Mouse (Mus musculus) kidney, adult 9 months (tissue): Measurements from ENCODE around the gene Rgs3.

ENCODE experiments used
- DNase-seq: peaks from one replicate; pipeline ENCODE4 v3.0.0; 2022

The Rgs3 gene

DNA sequence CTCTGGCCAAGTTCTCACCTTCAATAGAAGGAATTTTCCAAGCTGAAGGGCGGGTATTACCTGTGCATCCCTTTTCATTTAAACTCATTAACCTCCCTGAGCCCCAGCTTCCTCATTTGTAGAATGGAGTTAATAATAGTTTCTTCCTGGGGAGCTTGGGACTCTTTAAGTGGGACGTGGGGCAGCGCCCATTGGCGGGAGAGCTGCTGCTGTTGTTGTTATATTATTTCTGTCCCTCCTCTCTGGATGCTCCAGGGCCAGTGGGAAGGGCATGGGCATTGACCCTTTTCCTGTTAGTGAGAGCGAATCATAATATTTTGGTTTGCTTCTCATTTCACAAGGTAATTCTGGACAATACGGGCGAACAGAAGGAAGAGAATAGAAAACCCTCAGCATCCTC, 47.3 kb downstream of the Rgs3 start:
- no peak for DNase-seq

DNA sequence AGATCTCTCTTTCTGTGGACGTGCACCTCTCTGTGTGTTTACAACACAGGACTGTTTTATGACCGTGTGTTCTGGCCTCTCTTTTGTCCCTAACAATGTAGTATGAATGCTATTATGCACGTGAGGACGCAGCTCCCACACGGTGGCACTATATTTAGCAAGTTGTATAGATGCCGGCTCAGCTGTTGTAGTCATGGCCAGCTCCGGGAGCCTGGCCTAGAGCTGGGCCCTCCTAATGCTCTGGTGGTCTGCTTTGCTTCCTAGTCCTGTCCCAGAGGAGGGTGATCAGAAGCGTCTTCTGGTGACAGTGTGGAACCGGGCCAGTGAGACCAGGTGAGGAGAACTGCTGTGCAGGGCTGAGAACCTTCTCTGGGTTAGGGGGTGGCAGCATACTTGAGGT, 47.7 kb downstream of the Rgs3 start:
- no peak for DNase-seq

DNA sequence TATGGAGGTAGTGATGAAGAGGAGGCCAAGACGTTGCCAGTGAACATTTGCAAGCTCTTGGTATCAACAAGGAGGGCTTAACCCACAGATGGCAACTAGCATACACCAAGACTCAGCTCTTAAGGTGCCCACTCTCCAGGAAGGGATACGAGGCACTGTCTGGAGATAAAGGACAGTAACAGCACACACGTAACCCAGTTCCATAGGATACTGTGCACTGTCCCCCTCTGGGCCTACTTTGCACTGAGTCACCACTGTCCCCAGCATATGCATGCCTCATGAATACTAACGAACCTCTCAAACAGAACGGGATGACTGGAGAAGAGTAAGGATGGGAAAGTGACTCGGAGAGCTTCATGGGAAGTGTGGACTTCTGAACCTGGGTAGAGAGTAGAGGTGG, 48.2 kb downstream of the Rgs3 start:
- DNase-seq = no peak

DNA sequence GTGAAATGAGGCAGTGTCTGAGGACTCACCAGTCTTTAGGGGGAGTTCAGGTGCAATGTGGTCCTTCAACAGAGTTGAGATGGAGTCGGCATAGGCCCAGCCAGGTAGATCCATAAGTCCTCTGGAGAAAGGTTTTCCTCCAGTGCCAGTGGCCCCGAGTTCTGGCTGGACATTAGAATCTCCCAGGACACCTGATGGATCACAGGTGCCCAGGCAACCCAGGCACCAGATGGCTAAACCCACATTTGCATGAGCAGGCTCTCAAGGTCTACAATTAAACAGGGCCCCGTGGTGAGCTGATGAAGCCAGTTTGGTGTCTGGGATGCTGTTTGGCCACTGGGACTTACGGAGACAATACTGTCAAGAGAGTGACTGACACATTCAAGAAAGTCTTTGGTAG, 49.7 kb downstream of the Rgs3 start:
- DNase-seq = no peak

DNA sequence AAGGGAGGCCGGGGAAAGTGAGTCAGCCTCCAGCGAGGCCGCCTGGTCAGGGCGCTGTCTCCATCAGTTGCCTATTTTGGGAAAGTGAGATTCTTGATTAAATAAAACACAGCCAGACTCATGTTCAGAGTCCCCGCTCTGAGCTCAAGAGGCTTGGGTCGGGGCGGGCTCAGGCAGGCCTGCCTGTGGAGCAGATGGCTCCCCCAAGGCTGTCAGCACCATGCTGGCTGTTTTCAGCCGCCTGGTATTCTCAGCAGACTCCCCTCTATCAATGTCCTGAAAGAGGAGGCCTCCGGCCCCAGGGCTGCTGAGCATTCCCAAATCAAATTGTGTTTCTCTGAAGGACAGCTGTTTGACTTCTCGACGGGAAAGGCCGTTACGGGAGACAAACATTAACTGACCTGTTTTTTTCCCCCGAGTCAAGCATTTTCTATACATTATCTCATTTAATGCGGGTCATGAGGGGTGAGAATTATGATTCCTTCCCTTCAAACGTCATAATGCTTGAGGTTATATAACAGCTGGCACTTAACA, 50.6 kb downstream of the Rgs3 start:
- DNase-seq = no peak

DNA sequence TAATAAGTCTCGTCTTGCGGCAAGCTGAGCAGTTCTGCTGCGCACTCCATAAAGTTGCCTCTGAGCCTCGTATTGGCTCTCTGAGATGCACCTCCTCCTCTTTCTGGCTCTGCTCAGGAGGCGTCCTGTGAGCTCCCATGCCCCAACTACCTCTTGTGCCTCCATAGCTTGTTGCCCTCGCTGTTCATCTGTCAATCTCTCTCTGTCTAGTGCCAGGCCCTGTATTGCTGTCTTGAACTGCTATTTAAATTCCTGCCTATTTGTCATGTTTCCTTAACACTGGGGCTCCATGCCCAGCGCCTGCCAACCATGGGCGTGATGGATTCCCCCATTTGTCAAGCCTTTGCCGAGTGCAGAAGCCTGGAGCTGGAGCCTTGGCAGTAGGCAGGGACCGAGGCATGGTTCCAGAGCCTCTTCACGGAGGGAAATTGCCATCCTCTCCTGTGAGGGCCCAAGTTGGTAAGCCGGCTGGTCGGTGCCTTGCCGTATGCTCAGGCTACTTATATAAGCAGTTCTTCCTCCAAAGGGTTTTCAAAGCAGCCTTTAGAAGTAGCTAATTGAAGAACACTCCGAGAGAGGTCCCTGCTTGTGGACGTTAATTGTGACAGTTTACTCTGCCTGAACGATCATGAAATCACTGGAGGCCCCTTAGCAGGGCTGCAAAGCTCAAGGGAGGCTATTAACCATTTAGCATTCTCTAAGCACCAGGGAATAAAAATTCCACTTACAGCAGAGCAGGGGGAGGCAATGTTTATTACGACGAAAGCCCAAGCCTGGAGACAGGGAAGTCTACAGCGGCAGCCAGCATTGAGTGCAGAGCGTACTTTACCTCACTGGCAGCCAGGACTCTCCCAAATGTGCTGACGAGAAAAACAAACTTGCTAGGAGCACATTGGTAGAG, 53.2 kb downstream of the Rgs3 start:
- no peak for DNase-seq

DNA sequence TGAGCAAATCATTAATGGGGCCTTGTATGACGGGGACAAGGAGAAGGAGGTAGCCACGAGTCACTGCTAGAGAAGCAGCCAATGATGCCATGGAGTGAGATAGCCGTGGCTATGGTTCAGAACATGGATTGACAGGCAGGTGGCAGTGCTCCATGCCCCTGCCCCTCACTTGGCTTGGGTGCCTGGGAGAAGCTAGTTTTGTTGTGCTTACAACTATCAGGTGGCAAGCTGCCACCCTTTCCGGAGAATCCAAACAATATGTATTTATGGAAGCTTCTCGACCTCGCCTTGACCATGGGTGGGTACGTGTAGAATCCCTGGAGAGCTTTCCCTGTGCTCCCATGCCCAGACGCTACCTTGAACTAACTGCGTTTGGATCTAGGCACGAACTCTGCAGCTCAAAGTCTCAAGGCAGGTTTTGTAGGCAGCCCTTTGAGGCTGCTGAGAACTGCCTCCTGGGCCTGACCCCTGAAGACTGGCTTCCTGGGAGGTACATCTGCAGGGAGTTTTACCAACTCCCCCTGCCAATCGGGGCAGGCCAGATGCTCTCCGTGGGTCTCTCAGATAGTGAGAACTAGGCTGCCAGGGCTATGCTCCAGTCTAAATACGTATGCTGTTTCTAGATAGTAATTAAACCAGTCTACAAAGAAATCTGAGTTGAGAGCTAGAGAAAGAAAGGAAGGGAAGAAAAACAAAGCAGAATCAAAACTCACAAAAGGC, 54.2 kb downstream of the Rgs3 start:
- no peak for DNase-seq

DNA sequence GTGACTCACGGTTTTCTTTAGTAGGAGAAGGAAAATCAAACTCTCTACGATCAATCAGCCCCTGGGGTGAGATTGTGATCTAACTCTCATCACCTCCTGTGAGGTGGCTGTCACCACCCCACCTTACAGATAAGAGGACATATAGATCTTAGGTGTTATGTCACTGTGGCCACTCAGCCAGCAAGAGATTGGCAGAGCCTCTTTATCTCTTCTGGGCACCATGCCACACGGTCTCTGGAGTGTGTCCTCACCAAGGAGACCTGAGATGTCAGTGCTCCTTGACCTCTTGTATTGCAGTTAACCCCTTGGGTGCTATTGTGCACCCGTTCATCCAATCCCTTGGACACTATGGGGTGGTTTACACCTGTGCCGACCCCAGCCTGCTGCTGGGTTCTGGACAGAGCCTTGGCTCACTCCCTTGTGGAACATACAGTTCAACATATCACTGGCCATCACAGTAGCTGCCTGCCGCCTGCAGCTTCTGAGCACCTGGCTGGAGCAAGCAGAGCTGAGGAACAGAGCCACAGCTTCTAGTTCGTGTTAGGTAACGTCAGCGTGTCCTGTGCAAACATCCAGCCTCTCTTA, 58.3 kb downstream of the Rgs3 start:
- DNase-seq = no peak

DNA sequence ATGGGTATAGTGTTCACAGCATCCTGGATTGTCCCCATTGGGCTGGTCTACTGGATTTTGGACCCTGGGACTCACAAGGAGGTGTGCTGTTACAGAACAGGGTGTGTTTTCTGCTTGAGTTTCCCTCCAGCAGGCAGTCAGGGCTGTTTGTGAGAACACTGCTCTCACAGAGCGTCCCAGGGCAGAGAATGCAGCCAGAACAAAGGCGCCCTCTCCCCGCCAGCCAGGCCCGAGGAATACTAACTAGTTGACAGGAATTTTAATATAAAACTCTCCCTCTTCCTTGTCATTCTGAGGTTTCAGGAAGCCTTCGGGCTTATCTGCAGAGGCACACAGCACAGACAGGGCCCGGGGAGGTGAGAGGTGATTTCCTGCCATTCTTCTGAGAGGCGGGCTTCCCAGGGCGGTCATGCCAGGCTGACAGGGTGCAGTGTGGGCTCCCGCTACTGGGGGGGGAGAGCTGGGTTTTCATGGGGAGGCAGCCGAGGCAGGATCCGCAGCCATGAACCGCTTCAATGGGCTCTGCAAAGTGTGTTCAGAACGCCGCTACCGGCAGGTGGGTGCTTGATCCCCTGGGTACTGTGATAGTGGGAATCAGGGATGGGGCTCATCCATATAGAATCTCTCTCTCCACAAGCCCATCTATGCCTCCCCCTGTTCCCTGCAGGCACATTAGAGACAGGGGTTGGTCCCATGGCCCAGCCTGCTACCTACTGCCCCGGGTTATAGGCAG, 59.8 kb downstream of the Rgs3 start:
- peak; percentile 79 for DNase-seq

DNA sequence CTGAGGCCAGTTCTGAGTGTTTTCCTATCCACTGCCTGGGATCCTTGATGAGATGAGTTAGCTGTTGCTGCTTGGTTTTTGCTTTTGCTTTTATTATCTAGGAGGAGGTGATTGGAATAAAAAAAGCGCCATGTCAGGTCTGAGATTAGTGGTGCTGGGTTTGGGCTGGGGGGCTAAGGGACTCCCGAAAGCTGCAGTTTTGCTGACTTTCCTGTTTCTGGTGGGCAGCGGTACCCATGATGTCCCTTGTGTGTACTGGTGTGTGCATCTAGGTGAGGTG, 60.3 kb downstream of the Rgs3 start:
- no peak for DNase-seq

DNA sequence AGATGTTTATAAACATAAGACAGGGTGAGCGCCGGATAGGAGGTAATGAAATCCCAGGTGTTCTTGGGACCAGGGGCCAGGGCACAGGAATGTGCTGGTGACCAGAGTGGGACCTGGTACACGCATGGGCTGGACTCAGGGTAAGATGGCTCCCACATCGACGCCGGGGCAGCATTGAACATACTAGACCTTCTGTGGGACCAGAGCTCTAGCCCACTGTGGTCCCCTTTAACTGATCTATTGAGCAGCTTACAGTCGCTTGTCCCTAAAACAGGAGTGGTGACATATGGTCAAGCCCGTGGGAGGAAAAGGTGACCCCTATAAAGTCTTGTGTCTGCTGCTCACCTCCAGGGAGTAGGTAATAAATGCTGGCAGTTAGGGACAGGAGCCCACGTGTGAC, 61.5 kb downstream of the Rgs3 start:
- DNase-seq = no peak

DNA sequence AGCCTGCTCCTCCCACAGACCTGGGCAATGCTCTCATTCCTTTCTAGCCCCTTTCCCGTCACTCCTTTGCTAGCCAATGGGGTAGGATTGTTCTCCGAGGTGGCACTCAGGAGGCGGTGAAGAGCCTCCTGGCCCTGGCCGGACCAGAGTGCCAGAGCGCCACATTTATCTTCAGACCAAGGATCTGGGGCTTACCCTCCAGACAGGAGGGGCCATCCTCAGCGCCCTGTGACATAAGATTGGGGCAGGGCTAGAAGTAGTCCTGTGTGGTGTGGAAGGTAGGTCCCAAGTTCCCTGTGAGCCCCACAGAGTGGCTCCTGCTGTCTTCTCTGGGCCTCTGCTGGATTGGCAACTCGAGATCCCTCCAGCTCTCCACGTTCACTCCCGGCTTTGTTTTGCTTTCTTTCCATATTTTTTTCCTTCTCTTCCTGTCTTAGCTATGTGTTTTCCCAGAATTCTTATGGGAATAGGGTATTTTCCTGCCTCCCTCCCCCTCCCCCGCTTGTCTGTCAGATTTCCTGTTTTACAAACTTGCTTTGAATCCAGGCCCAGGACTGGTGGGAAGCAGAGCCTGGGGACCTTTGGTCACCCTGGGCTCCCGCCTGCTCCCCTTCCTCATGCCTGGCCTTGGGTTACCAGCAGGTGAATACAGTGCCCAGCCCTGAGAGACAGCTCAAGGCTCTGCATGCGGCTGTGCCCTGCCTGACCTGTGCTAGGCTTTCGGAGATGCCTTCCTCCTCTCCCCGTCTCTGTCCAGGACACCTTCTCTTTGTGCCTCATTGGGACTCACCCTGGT, 62.4 kb downstream of the Rgs3 start:
- no peak for DNase-seq

DNA sequence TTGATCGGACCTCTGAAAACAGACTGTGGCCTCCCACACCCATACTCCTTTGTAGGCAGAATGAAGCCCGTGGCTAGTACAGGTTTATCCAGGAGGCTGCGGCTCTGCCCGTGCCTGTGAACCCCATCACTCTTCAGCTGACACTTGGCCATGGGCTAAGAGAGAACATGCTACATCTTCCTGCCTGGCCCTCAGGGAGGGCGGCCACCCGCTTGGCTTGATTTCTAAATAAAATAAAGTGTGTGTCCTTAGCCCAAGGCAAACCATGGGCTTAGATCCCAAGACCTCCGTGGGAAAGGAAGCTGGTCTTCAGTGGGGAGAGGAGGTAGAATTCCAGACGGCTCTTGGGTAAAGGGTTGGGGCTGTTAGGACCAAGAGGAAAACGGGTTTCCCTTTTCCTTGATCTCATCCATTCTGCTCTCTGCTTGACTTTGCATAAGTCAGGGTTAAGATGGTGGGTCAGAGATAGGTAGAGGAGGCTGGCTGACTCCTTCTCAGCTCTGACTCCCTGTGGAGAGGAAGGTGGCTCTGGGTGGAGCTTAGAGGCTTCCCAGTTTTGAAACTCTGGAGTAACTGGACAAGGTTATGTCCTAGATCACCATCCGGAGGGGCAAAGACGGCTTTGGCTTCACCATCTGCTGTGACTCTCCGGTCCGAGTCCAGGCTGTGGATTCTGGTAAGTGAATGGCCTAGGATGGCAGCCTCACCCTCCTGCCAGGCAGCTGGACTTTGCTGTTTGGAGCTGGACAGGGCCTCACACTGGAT, 63.8 kb downstream of the Rgs3 start:
- DNase-seq = no peak

DNA sequence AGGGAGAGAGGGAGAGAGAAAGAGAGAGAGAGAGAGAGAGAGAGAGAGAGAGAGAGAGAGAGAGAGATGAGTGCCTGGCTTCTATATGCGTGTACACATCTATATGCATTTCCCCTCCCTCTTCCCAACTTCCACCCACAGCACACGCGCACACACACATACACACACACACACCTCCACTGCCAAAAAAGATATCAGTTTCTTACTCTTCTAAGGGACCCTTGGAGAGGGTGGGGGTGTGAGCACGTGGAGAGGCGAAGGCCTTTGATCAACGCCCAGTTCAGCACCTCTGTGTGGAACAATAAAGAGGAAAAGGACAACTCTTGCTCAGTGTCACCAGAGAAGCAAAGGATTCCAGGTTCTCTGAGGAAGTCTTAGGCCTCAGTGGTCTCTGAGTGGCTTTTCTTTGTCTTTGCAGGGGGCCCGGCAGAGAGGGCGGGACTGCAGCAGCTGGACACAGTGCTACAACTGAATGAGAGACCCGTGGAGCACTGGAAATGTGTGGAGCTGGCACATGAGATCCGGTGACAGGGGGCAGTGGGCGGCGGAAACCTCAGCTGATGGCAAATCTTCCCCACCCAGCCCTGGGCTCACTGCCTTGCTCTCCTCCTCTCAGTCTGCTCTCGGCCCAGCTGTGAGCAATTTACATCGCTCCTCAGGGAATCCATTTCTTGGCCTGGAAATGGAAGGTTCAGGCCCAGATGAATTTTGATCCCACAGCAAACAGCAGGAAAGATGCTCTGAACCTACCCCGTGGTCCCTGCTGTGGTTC, 65.2 kb downstream of the Rgs3 start:
- no peak for DNase-seq

DNA sequence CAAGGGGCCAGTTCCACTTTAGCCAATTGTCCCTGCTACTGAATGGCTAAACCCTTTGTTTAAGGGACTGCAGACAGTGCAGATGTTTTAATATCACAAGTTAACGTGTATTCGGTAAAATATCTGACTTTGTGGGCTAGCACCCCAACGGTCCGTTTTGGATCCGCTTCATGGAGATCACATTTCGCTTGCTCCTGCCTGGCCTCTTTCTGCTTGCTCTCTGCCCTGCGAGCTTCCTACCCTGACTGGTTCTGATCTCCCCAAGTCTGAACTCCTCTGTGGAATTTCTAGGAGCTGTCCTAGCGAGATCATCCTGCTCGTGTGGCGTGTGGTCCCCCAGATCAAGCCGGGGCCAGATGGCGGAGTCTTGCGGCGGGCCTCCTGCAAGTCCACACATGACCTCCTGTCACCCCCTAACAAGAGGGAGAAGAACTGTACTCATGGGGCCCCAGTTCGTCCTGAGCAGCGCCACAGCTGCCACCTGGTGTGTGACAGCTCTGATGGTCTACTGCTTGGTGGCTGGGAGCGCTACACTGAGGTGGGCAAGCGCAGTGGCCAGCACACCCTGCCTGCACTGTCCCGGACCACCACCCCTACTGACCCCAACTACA, 65.9 kb downstream of the Rgs3 start:
- no peak for DNase-seq

DNA sequence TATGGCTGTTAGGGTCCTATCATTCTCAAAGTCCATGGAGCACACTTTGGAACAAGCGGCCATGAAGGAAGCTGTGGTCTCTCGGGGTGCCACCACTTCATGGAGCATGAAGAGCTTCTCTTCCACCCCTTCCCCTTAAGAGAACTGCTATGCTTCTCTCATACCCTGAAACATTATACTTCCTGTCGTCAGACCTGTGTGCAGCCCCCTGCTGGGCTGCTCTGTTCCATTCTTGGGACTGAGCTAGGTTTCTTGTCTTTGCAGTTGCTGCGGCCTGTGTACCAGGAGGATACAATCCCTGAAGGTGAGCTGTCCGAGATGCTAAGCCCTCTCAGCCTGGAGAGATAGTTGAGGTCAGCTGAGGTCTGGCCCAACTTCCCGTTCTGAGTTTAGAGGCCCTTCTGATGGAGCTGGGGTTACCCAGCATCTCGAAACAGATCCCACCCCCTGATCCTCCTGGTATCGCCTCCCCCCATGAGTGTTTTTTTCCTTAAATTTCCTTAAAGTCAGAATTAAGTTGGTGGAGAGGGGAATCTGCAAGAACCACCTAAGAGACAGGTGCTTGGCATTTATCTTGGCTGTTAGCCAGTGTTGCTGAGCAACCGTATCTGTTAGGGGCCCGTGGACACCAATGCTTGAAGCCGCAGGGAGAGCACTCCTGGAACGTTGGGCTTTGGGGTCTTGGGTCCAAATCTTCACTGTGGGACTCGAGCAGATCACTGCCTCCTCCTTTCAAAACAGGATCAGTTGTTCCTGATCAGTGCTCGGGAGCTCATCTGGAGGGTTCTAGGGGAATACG, 66.8 kb downstream of the Rgs3 start:
- no peak for DNase-seq

DNA sequence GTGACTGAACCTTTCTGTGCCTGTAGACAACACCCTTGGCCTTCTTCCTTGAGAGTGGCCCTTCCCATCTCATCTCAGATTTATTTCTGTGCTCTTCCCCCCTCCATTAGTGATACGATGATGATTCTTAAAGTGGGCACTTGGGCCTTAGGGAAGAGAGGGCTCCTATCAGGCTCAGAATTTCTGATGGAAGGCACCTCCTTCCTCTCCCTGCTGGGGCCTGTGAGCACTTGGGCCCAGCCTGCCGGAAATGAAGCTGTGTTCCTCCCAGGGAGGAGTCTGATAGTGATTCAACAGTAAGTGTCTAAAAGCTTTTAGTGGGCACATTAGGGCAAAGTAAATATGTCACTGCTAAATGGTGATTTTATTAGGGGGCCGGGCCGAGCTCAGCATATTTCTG, 67.7 kb downstream of the Rgs3 start:
- DNase-seq = no peak

DNA sequence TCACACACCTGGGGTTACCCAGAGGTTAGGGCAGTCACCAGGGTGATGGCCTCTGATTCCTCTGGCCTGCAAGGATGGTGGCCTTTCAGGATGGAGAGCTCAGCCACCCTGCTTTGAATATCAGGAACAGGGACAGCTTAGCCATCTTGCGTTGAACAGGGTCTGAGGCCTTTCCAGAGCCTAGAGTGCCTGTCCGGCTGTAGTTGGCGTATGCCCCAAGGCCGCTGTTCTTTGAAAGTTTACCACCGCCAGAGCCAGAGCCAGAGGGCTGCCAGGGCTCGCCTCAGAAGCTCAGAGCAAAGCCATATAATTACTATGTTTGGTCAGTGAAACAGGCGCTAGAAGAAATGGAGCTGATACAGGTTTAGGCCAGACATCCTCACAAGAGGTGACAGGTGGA, 68.9 kb downstream of the Rgs3 start:
- DNase-seq = no peak

DNA sequence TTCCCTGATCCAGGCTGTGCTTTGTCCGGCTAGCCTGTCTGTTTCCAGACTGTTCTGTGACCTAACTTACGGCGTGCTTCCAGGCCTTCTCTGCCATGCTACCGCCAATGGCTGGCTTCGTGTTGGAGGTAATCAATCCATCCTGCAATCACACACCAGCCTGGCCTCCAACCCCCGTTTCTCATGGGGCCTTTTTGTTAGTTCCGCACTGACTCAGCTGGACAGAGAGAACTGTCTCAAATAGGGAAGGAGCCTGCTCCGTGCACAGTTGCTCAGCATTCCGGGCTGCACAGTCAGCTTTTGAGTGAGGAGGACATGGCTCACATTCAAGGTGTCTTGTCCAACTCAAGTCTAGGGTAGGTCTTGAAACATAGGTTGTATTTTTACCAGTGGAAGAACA, 69.8 kb downstream of the Rgs3 start:
- no peak for DNase-seq

DNA sequence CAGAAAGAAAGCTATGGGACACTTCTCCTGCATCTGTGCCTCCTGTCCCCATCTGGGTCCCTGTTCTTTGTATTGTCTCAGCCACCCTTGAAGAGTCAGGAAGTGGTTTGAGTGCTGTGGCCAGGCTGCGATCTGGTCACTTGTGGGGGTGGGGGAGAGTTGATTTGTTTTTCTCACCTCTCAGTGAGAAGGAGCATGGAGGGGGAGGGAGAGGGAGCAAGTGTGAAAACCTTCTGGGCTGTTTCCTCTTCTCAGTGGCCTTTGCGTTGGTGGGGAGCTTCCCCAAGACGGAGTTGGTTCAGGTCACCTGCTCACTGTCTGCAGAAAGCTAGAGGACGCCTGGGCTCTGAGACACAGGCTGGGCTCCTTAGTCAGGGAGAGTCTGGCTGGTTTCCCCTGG, 70.3 kb downstream of the Rgs3 start:
- DNase-seq = no peak
